In the genomic region with DNA sequence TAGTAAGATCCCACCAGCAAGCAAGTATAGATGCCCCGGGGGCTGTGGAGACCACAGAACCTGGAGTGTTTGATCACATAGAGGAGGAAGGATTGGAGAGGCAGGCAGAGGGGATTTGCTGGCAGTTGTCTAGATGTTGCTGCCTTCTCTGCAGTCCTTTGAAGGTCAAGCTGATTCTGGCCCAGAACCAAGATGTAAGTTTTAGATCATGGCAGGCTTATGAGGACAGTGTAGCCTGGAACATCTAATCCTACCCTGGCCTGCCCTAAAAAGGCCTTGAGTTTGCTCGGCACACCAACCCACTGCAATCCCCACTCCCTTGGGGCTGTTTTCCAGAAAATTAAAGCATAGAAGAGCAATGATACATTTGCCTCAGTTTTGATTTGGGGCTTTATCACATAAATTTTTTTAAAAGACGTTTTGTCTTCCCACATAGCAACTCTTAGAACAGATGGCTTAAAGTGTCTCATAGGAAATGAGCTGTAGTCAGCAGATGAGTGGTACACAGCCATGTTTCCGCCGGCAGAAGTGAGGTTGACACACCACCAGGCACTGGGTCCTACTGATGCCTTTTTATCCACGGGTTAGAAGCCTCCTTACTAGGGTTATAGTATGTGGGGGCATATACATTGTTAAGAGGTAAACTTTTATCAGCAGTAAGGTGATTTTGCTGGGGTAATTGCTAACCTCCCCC, we compare ENCODE assay signal across 17 mouse cellular contexts. TPM values are rescaled to one million over a fixed set of nuclear protein-coding genes. Genes with fewer than 3 reads are reported as not detected.
DNase-seq lines count a peak whose midpoint lies in the region; ATAC-seq and TF ChIP-seq lines count a peak whose summit lies in the region.
"Had no signal": no experiment of that assay in that cellular context is flagged by ENCODE, and none has a peak within 500 bp of the region (broad histone marks: within the 10 kb centered on the region; RNA-seq: fewer than 3 reads in every experiment).

No protein-coding gene starts in this region.

- no peaks in the 10 kb centered on the region for H3K36me3 ChIP-seq in forebrain, embryonic 14.5 days (ENCODE audit: control insufficient read depth, insufficient read depth, low read length)
- H3K36me3 ChIP-seq in forebrain, embryonic 13.5 days (ENCODE audit: poor library complexity, severe bottlenecking): no peaks in the 10 kb centered on the region
- H3K36me3 ChIP-seq in lung, embryonic 15.5 days: no peaks in the 10 kb centered on the region
- no peaks in the 10 kb centered on the region for H3K36me3 ChIP-seq in stomach, postnatal 0 days (ENCODE audit: control insufficient read depth, insufficient read depth, low read length)
- H3K36me3 ChIP-seq: hindbrain, embryonic 15.5 days; limb, embryonic 15.5 days; midbrain, embryonic 10.5 days had no signal

- no peaks in the 10 kb centered on the region for H3K27me3 ChIP-seq in forebrain, embryonic 14.5 days (replicated peaks; ENCODE audit: control insufficient read depth, insufficient read depth, low read length)
- H3K27me3 ChIP-seq in forebrain, embryonic 13.5 days: no peaks in the 10 kb centered on the region
- no peaks in the 10 kb centered on the region for H3K27me3 ChIP-seq in lung, embryonic 15.5 days
- H3K27me3 ChIP-seq in stomach, postnatal 0 days (ENCODE audit: control insufficient read depth, insufficient read depth, low read length): no peaks in the 10 kb centered on the region
- H3K27me3 ChIP-seq: hindbrain, embryonic 15.5 days; limb, embryonic 15.5 days had no signal

- no peaks in the 10 kb centered on the region for H3K9me3 ChIP-seq in forebrain, embryonic 14.5 days (replicated peaks; ENCODE audit: control insufficient read depth, low read length)
- H3K9me3 ChIP-seq in forebrain, embryonic 13.5 days (replicated peaks): no peaks in the 10 kb centered on the region
- H3K9me3 ChIP-seq in lung, embryonic 15.5 days: no peaks in the 10 kb centered on the region
- no peaks in the 10 kb centered on the region for H3K9me3 ChIP-seq in stomach, postnatal 0 days (ENCODE audit: control insufficient read depth, low read length)
- H3K9me3 ChIP-seq: hindbrain, embryonic 15.5 days; limb, embryonic 15.5 days; midbrain, embryonic 10.5 days had no signal

- peak; percentile 16 for DNase-seq in forebrain, embryonic 14.5 days (ENCODE audit: low spot score)
- DNase-seq in heart, adult 11 months: peak; percentile 56
- no peak for DNase-seq in heart, adult 9 months (ENCODE audit: low spot score in 2 of 2)
- DNase-seq in lung, postnatal 4 days: no peak
- DNase-seq in stomach, postnatal 0 days (ENCODE audit: low spot score): no peak
- DNase-seq: B cell, adult 2 months; cerebellum, adult 18-20 months; cerebellum, postnatal 36 days; heart, postnatal 14 days; lung, postnatal 36 days; spleen, adult 18-20 months had no signal

- H3K4me2 ChIP-seq in forebrain, embryonic 14.5 days (ENCODE audit: low read length): no peak overlapping the region
- H3K4me2 ChIP-seq in forebrain, embryonic 13.5 days: no peak overlapping the region
- no peak overlapping the region for H3K4me2 ChIP-seq in lung, embryonic 15.5 days
- H3K4me2 ChIP-seq in stomach, postnatal 0 days (replicated peaks; ENCODE audit: low read depth): no peak overlapping the region
- H3K4me2 ChIP-seq: hindbrain, embryonic 15.5 days; limb, embryonic 15.5 days had no signal

- TF ChIP-seq EP300 in stomach, postnatal 0 days (optimal IDR thresholded peaks at IDR 0.05): no peak

- no peak overlapping the region for H3K27ac ChIP-seq in forebrain, embryonic 14.5 days (ENCODE audit: low read depth, low read length)
- H3K27ac ChIP-seq in forebrain, embryonic 13.5 days: no peak overlapping the region
- no peak overlapping the region for H3K27ac ChIP-seq in lung, embryonic 15.5 days
- 0 out of 2 replicates have a peak overlapping the region, but pooled peaks have one; percentile 1 for H3K27ac ChIP-seq in stomach, postnatal 0 days (replicated peaks)
- H3K27ac ChIP-seq: hindbrain, embryonic 15.5 days; limb, embryonic 15.5 days; midbrain, embryonic 10.5 days had no signal

- no peak for TF ChIP-seq CTCF in stomach, postnatal 0 days (IDR thresholded peaks at IDR 0.05; ENCODE audit: low read depth)

- H3K4me3 ChIP-seq in forebrain, embryonic 14.5 days (ENCODE audit: low read depth, low read length): no peak overlapping the region
- H3K4me3 ChIP-seq in forebrain, embryonic 13.5 days: no peak overlapping the region
- H3K4me3 ChIP-seq in lung, embryonic 15.5 days: no peak overlapping the region
- no peak overlapping the region for H3K4me3 ChIP-seq in stomach, postnatal 0 days (ENCODE audit: low read depth, low read length)
- H3K4me3 ChIP-seq: hindbrain, embryonic 15.5 days; limb, embryonic 15.5 days; midbrain, embryonic 10.5 days had no signal

- no peak for ATAC-seq in forebrain, embryonic 14.5 days
- ATAC-seq in forebrain, embryonic 13.5 days: no peak
- 0 out of 2 replicates have a peak, but pooled peaks have one; percentile 42 for ATAC-seq in lung, embryonic 15.5 days (ENCODE audit: borderline replicate concordance, extremely low read depth, low FRiP score, low TSS enrichment)
- ATAC-seq in stomach, postnatal 0 days (ENCODE audit: low FRiP score, low TSS enrichment): peak; percentile 61; the same call in 1 of the 2 replicates
- ATAC-seq: intestine, postnatal 0 days had no signal

- WGBS in forebrain, embryonic 14.5 days: 73% methylated on average over 6 of the region's 6 CpGs
- WGBS in forebrain, embryonic 13.5 days: 84% methylated on average over 6 of the region's 6 CpGs
- 61% methylated on average over 6 of the region's 6 CpGs for WGBS in lung, embryonic 15.5 days
- WGBS in stomach, postnatal 0 days: 61% methylated on average over 6 of the region's 6 CpGs

- no peaks in the 10 kb centered on the region for H3K4me1 ChIP-seq in forebrain, embryonic 14.5 days (ENCODE audit: control insufficient read depth, insufficient read depth, low read length)
- no peaks in the 10 kb centered on the region for H3K4me1 ChIP-seq in forebrain, embryonic 13.5 days
- H3K4me1 ChIP-seq in lung, embryonic 15.5 days: no peaks in the 10 kb centered on the region
- H3K4me1 ChIP-seq in stomach, postnatal 0 days (replicated peaks; ENCODE audit: control insufficient read depth, insufficient read depth): no peaks in the 10 kb centered on the region
- H3K4me1 ChIP-seq: hindbrain, embryonic 15.5 days; limb, embryonic 15.5 days; midbrain, embryonic 10.5 days had no signal

- H3K9ac ChIP-seq in forebrain, embryonic 14.5 days (ENCODE audit: low read length): no peak overlapping the region
- H3K9ac ChIP-seq in forebrain, embryonic 13.5 days: no peak overlapping the region
- no peak overlapping the region for H3K9ac ChIP-seq in lung, embryonic 15.5 days
- no peak overlapping the region for H3K9ac ChIP-seq in stomach, postnatal 0 days (ENCODE audit: low read length)
- H3K9ac ChIP-seq: hindbrain, embryonic 15.5 days; limb, embryonic 15.5 days had no signal

RNA-seq across cellular contexts. Expression of gene Cep85l, which starts 8.6 kb away (rescaled TPM):
- 10.3 and 12.2 TPM in 2 replicates for polyA plus RNA-seq in forebrain, embryonic 14.5 days (2014; fragmentation: Nextera tagmentation; extraction: Ambion mirVana)
- polyA plus RNA-seq in forebrain, embryonic 13.5 days (2015; fragmentation: Nextera tagmentation; extraction: Ambion mirVana): 5.6 and 5.9 TPM in 2 replicates
- polyA plus RNA-seq in lung, embryonic 15.5 days (2015; fragmentation: Nextera tagmentation; extraction: Ambion mirVana): 6.5 and 8.8 TPM in 2 replicates
- 1.6 and 2.0 TPM in 2 replicates for polyA plus RNA-seq in stomach, postnatal 0 days (2015; fragmentation: Nextera tagmentation; extraction: Ambion mirVana)

RNA-seq across cellular contexts. Expression of gene Pln, which starts 50.9 kb away (rescaled TPM):
- 0.74 and 0.90 TPM in 2 replicates for polyA plus RNA-seq in forebrain, embryonic 14.5 days (2014; fragmentation: Nextera tagmentation; extraction: Ambion mirVana)
- 1.3 and 1.4 TPM in 2 replicates for polyA plus RNA-seq in forebrain, embryonic 13.5 days (2015; fragmentation: Nextera tagmentation; extraction: Ambion mirVana)
- polyA plus RNA-seq in lung, embryonic 15.5 days (2015; fragmentation: Nextera tagmentation; extraction: Ambion mirVana): 7.5 and 15.5 TPM in 2 replicates
- polyA plus RNA-seq in stomach, postnatal 0 days (2015; fragmentation: Nextera tagmentation; extraction: Ambion mirVana): 21.2 and 22.8 TPM in 2 replicates

Comparison
In these comparisons a context has a peak if more than half of its experiments do, and no peak if none do; other contexts are left out.
1. DNase-seq: peak in forebrain, embryonic 14.5 days (single experiment) and heart, adult 11 months (single experiment); none in heart, adult 9 months (0 of 2), lung, postnatal 4 days (0 of 2) and stomach, postnatal 0 days (single experiment).
2. ATAC-seq: peak in lung, embryonic 15.5 days (single experiment) and stomach, postnatal 0 days (single experiment); none in forebrain, embryonic 14.5 days (single experiment) and forebrain, embryonic 13.5 days (single experiment).